Mouse (Mus musculus) layer of hippocampus, adult 9-11 months (tissue): ENCODE data around the gene Hilpda.

ENCODE experiments used
- DNase-seq: peaks from one replicate; pipeline ENCODE4 v3.0.0; 2022

Gene Hilpda

GRCm38 (mm10) chr6:29278513-29279267 lies 6.4 kb downstream of the Hilpda start:
- peak; percentile 15 for DNase-seq

GRCm38 (mm10) chr6:29279293-29279692 lies 7.0 kb downstream of the Hilpda start, which contains the start of gene Fam71f2:
Gene Fam71f2, plus strand, starts transcription at chr6:29279593.
- DNase-seq = no peak

- DNase-seq = no peak
Measured at GRCm38 (mm10) chr6:29280671-29281070, 8.4 kb downstream of the Hilpda start.

DNA sequence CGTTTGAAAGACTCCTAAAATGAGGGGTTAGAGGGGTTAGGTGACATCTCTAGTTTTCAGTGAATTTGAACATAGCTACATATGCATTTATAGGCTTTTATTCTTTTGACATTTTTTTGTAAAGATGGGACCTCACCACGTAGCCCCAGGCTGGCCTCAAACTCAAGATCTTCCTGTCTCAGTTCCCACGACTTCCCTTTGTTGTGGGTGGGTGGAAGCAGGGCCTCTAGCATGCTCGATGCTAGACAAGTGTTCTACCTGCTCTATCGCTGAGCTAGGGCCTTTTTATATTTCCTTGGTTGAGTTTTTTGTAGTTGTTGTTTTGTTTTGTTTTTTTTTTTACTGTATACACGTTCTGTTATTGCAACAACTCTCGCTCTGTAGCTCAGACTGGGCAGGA lies 14.6 kb downstream of the Hilpda start:
- no peak for DNase-seq

- no peak for DNase-seq
Measured at GRCm38 (mm10) chr6:29287481-29287880, 15.2 kb downstream of the Hilpda start.

DNA sequence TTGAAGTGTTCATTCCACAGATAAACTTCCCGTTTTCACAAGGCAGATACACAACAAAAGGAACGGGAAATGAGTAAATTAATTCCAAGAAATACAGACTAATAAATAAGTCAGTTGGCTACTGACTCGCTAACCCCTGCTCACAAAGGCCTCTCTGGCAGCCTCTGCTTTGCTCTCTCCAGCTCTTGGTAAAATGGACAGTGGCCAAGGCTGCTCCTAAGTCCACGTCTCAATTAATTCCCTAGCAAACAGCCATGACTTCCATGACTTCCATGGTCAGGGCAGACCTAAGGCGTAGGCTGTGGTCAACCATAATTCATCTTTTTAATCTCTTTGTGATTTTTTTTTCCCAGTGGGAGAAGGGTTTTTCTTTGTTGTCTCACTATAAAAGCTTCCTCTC lies 15.7 kb downstream of the Hilpda start:
- DNase-seq = no peak

- DNase-seq = no peak
Measured at GRCm38 (mm10) chr6:29288651-29289050, 16.4 kb downstream of the Hilpda start.

- DNase-seq = no peak
Measured at GRCm38 (mm10) chr6:29299112-29299511, 26.8 kb downstream of the Hilpda start.

- no peak for DNase-seq
Measured at GRCm38 (mm10) chr6:29303251-29303650, 31.0 kb downstream of the Hilpda start.

GRCm38 (mm10) chr6:29303726-29304125 lies 31.4 kb downstream of the Hilpda start:
- no peak for DNase-seq

- no peak for DNase-seq
Measured at GRCm38 (mm10) chr6:29305462-29305861, 33.2 kb downstream of the Hilpda start.

DNA sequence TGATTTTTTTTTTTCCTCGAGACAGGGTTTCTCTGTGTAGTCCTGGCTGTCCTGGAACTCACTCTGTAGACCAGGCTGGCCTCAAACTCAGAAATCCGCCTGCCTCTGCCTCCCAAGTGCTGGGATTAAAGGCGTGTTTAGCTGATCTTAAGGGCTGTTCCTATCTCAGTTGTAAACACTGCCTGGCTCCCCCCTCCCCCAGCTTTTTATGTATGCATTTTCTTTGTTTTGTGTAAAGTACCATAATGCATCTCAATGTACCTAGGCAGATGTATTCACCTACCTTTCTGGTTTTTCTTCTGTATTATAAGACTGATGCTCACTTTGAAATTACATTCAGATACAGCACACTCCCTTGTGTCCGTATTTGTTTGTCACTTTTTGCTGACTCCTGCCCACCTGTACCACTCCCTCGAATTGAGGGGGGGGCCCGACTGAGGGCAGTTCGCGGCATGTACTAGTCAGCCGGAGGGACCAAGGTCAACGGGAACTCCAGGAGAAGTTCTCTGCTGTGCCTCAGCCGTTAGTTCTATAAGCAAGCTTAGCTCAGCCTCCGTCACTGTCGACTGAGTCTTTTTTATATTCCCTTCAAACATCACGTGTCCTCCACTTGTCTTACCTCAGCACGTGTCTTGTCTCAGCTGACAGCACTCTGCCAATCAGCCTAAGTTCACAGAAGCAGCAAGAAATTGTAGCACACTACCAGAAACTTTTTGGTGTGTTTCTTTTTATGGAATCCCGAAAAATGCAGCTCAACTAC lies 36.7 kb downstream of the Hilpda start:
- DNase-seq = no peak

GRCm38 (mm10) chr6:29313690-29314202 lies 41.5 kb downstream of the Hilpda start:
- DNase-seq = no peak

- no peak for DNase-seq
Measured at GRCm38 (mm10) chr6:29317286-29317685, 45.0 kb downstream of the Hilpda start.

DNA sequence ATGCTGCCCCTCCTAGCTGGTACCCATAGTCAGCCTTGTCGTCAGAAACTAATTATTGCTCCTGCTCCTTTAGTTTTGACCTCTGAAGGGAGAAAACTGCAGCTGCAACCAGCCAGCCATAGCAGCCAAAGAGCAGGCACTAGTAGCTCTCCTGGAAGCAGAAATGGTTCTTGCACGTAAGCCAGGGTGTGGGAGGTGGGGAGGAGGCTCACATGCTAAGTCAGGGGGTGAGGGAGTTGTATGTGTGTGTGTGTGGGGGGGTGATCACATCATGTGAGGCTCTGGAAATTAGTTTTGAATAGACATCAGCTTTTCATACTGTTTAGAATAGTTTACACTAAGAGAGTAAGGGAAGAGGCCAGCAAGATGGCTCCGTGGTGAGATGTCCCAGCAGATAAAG lies 45.7 kb downstream of the Hilpda start:
- DNase-seq = no peak

DNA sequence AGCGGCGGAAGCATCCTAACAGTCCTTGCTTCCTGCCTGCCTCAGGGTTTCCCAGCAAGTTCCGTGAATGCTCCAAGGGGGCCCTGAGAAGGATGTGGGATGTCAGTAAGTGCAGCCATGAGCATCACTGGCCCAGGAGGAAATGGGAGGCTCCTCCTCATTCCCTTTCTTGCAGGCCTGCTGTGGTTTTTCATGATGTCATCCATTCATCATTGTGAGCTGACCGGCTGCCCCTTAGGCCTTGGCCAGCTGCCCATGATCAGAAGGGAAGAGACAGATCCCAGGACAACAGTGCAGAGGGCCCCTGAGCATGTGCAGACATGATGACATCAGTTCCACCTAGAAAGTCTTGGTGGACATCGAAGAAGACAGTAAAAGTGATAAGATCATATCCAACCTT lies 46.6 kb downstream of the Hilpda start, which contains the start of gene Fam71f1:
Gene Fam71f1 (plus strand): TSS at position 262 of the 400 bp plus-strand sequence.
- peak; percentile 31 for DNase-seq

GRCm38 (mm10) chr6:29321586-29321985 lies 49.3 kb downstream of the Hilpda start:
- no peak for DNase-seq

DNA sequence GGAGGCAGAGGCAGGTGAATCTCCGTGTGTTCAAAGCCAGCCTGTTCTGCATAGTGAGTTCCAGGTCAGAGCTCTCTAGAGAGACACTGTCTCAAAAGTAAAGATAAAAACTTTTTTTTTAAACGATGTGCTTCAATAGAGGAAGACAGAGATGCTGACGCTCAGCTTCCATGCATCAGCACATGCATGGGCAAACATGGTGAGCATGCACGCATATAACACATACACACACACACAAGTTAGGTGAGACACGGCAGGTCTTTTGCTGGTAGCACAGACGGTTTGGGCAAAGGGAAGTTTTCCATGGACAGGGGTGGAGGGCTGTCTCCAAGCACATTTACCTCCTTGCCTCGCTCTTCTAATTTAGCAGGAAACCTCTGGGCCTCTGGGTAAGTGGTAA lies 49.9 kb downstream of the Hilpda start:
- no peak for DNase-seq

- no peak for DNase-seq
Measured at GRCm38 (mm10) chr6:29322735-29323134, 50.4 kb downstream of the Hilpda start.
